Mouse (Mus musculus) kidney, postnatal 36 days (tissue): ENCODE data around the gene Plekhf1.

Experiments
- DNase-seq, 2 experiments: peaks; one replicate each; pipeline ENCODE4 v3.0.0; 2021 to 2022; ENCODE audit warnings: mixed read lengths in 2 of 2

Gene Plekhf1

DNA sequence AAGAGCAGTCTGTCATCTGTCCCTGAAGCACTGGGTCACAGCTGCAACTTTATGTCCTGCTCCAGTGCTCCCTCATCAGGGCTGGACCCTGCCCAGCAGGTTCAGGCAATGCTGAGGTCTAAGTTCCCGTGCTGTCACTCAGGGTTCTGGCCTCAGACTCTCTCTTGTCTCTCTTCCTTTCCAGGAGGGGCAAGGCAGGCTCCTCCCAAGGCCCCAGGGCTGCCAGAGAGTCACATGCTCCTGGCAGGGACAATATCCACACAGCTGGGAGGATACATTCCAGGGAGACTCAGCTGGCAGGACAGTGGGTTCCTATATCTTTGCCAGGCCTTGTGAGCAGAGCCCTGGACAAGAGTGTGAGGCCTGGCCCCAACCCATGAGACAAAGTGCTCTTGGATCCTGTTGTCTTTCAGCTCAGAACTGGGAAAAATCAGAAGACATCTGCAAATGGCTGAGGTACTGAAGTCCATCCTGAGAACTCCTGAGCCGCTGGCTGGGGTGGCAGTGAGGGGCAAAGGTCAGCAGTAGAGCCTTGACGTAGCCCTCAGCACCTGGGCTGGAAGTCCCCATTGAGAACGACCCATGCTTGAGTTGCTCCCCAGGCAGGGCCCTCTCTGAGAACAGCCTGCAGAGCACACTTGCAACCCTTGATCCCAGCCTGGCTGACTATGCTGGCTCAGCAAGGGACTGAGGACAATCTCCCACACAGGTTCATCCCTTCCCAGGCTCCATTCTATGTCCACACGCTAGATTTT, 10.2 kb downstream of the Plekhf1 start:
- DNase-seq = peak; percentile 92 to 96

DNA sequence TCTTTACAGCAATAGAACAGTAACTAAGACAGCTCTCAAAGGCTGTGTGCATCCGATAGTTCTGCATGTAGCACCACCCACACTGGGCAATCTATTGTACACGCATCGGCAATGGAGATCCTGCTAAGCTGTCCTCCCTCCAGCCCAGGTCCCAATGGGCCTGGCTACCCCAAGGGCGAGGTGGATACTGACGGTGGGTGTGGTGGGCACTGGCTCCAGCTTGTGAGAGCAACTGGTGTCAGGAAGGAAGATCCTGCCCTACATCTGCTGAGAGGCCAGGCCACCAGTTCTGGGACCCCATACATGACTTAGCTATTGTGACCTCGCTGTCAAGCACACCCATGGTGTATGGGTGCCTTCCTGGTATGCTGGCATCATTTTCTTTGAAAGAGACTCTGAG, 12.1 kb downstream of the Plekhf1 start:
- DNase-seq = no peak

DNA sequence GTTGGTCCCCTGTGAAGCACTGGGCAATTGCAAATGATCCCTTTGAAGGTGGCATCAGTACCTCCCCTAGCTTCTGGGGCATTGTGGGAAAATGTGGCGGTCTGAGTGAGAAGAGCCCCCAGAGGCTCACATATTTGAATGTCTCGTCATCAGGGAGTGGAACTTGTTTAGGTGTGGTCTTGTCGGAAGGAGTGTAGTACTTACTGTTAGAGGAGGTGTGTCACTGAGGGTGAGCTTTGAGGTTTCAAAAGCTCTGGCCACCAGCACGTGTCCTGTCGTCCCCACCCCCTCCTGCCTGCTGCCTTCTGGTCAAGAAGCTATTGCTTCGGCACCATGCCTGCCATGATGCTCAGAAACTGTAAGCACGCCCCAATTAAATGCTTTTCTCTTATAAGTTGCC, 12.5 kb downstream of the Plekhf1 start:
- DNase-seq = no peak

DNA sequence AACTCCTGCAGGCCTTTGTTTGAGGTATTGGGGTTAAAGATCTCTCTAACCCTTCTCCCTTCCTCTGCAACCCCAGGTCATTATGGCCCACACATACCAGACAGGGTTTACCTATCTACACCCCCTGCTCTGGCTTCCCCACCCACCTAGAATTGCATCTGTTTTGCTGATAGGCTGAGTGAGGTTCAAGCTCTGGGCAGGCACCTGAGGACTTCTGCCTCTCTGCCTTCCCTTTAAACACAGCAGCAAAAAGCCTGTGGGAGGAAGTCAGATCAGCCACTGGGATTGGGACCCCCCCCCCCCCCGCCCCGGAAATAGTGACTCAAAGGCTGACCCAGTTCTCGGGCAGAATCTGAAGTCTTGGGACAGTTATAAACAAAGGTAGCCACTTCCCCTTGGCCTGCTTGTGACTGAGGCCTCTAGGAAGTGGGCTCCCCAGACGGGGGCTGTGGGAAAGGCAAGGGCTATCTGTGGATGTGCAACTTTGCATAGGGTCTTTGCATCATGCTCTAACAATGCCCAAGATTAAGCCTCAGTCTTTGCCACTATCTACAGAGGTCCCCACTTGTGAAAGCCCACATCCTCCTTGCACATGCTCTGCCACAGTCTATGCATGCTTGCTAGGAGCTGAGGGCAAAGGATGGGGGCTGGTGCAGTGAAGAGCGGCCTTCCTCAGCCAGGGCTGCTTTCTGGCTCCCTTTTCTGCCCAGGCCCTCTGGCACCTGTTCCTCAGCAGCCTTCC, 13.2 kb downstream of the Plekhf1 start:
- no peak for DNase-seq

DNA sequence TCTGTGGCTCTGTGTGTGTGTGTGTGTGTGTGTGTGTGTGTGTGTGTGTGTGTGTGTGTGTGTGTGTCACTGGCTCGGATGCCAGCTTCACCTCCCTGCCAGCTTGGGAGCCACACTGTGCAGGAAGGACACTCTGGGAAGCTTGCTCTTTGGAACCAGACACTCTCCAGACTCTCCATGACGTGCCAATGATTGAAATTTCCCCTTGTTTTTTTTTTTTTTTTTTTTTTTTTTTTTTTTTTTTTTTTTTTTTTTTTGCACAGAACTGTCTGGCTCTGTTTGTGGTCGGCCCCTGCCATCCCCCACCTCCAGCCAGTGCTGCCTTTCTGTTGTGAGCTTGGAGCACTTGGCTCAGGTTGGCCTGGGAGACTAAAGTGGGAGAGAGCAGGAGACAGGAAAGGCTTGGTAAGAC, 15.2 kb downstream of the Plekhf1 start:
- peak; percentile 47 to 62 for DNase-seq

DNA sequence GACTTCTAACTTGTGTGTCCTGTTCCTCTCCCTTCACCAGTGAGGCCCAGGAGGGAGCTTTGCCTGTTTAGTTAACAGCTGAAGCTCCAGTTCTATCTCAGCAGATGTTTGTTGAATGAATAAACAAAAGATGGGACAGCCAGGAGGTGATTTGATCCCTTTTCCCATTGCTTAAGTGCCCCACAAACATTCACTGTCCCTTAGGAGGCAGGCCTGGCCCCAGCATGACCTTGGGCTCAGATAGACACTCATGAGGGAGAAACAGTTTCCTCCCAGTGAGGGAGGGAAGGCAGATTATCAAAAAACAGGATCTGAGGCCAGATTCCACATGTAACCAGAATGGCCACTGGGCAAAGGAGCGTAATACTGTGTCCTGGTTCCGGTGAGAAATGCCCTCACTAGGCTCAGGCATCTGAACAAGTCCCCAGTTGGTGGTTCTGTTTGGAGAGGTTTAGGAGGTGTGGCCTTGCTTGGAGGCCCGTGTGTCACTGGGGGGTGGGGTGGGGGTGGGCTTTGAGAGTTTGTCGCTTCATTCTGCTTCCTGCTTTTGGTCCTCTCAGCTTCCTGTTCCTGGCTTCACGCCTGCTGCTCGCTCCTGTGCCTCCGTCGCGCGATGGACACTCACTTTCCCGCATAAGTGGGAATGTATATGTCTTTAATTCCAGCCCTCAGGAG, 18.2 kb downstream of the Plekhf1 start:
- DNase-seq = no peak

DNA sequence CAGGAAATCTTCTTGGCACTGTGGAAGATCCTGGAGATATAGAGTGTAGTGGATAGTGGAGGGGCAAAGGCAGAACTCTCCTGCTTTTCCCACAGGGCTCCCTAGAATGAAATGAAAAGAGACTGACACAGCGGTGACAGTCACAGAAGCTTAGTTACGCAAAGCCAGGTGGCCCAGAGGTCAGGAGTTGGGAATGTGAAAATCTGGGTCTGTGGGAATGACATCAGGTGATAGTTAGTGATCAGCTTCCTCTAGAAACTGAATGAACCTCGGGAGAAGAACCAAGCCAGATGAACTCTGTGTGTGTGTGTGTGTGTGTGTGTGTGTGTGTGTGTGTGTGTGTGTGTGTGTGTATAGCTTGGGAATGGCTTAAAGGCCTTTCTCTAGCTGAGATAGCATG, 18.8 kb downstream of the Plekhf1 start:
- no peak for DNase-seq

DNA sequence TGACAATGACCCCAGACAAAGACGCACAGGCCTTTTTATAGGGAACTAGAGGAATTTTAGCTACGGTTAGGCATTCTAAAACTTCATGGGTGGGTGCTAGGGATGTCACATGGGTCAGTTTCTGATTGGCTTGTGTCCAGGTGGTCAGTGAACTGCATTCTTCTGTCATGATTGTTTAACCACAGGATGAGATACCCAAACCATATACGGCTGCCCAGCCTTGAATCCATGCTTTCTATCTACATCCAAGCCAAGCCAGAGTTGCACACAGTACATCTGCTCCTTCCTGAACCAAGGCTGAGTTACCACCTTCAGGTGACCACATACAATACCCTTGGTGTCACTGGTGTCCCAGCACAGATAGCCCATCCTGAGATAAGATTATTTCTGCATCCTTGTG, 21.3 kb downstream of the Plekhf1 start:
- no peak for DNase-seq

DNA sequence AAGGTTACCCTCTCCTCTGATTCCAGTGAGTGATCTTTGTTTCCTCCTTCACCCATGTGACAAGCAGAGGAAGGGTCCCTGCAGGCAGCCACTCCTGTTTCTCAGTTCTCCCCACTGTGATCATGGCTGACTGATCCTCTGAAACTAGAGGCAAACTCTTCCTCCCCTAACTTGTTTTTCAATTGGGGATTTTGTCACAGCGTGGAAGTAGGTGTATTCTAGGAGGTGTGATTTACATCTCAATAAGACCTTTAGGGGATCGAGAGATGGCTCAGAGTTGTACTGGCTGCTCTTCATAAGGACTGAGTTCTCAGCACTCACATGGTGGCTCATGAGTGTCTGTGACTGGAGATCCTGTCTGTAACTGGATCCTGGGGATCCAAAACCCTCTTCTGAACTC, 22.0 kb downstream of the Plekhf1 start:
- DNase-seq = no peak

DNA sequence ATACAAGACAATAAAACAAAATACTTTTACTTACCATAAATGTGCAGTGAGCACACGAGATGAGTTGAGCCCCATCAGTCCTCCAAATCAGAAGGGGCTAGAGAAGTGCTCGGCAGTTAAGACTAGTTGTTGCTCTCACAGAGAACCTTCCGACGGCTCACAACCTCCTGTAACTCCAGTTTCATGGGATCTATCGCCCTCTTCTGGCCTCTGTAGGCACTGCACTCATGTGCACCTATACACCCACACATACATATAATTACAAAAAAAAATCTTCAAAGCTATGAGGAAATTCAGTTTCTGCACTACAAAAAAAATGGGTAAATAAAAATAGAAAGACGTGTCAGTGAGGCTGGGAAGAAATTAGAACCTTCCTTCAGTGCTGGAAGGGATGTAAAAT, 23.5 kb downstream of the Plekhf1 start:
- no peak for DNase-seq

DNA sequence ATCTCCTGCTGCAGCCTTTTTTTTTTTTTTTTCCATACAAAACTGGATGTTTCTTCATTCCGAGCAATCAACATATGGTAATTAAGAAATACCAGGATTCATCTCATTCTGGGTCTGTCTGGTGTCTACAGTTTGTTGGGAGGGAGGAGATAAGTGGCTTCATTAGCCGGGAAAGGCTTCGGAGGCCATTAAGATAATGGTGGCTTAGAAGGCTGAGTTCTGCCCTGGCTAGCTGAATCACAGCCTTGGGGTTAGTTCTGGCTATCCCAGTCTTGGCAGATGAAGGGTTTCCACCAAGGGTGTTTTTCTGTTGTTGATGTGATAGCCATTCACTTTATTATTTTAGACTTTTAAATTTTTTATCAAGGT, 26.5 kb downstream of the Plekhf1 start:
- DNase-seq = no peak

DNA sequence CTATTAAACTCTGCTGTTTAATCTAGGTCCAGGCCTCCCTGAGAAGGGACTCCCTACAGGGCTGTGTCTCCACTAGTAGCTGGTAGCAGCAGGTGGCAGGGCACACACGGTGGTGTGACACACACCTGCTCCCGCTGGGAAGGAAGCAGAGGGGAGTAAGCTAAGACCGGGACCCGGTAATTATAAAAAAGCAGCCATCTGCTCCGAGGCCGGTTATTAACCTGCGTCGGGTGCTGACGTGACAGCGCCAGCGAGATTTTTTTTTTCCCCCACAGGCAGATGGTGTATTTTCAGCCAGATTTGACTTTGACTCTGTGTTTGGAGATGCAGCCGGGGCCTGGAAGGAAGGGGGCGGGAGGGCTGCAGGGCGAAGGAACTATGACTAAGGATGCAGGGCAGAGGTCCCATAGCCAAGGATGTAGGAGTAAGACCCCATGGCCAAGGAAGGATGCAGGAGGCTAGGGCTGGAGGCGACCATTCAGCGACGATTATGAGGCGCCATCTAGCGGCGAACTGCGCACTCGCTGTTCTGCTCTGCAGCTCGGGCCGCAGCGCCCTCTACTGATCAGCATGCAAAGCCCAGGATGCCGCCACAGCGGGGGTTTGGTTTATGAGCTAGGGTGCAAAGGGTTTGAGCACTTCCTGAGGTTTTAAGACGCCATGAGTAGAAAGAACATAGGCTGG, 27.1 kb downstream of the Plekhf1 start:
- DNase-seq = peak; percentile 77 to 94

DNA sequence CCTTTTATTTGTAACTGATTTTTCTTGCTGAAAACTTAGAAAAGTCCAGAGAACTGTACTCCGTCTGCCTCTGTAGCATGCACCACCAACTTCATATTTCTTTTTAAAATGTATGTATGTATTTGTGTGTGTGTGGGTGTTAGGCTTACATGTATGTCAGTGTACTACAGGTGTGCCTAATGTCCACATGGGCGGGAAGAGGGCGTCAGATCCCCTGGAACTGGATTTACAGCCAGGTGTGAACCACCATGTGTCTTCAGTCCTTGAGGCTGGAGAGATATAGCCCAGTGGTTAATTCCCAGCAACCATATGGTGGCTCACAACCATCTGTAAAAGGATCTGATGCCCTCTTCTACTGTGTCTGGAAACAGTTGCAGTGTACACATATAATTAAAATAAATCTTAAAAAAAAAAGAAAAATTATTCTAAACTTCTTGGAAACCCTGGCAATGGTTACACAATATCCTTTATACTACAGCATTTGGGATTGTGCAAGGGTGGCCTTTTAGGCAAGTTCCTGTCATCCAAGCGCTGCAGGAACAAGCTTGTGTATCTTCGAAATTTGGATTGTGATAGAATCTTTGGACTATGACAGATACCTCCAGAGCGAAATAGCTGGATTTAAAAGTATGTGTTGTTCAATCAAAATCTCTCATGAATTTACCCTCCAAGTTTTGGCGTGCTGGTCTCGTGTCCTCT, 27.8 kb downstream of the Plekhf1 start:
- no peak for DNase-seq

DNA sequence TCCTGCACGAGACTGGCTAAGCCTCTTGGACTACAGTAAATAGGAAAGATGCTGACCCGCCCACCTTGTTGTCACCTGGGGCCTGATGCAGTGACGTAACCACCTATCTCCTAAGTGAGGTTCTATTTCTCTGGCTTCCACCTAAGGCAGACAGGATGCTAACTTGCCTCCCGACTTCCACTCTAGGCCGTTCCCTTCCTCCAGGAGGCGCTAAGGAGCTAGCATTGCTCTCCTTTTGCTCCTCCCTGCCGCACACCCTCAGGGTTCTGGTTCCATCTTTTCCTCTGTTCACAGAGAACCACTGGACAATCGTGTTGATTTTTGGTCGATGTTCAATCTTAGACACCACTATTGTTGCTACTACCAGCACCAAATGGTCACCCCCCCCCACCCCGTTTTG, 36.2 kb downstream of the Plekhf1 start:
- peak in 1 of 2 experiments; percentile 65 for DNase-seq

DNA sequence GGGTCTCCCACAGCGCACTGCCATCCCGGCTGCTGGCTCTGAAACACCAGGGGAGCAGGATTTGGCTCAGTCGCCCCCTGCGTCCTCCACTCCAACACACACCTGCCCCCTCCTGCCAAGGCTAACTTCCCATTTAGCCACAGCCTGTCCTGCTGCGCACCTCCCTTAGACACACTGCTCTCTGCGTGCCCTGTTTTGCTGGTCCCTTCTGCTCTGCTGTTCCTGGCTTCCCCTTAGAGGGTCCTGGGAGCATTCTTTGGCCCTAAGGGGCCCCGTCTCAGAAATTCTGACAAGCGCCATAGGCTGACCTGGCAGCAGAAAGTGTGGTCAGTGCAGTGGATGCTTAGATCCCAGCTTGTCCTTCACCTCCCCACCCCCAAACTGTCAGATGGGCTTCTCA, 36.7 kb downstream of the Plekhf1 start:
- DNase-seq = no peak

DNA sequence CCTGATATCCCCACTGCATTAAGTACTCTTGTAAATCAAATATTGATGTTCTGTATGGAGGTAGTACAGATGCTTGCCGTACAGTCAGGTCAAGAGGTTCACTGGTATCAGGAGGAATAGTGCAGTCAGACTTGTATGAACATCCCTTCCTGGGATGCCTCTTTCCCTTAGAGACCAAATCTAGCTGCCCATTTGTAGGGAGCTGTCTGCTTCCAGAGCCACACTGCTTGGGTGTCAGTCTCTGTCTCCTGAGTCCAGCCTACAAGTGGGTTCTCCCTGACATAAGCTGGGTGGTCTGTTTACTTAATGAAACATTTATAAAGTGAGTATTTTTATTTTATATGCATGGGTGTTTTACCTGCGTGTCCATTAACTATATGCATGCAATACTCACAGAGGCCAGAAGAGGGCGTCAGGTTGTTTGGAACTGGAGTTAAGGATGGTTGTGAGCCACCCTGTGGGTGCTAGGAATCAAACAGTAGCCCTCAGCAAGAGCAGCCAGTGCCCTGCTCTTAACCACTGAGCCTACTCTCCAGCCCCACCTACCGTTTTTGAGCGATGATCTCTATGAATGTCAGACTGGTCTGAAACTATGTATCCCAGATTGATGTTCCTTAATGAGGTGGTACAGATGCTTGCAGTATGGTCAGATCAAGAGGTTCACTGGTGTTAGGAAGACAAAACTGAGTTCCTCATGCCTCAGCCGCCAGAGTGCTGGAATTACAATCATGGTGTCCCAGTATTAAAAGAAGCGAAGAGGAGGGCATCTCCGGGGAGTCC, 37.6 kb downstream of the Plekhf1 start:
- DNase-seq = no peak

DNA sequence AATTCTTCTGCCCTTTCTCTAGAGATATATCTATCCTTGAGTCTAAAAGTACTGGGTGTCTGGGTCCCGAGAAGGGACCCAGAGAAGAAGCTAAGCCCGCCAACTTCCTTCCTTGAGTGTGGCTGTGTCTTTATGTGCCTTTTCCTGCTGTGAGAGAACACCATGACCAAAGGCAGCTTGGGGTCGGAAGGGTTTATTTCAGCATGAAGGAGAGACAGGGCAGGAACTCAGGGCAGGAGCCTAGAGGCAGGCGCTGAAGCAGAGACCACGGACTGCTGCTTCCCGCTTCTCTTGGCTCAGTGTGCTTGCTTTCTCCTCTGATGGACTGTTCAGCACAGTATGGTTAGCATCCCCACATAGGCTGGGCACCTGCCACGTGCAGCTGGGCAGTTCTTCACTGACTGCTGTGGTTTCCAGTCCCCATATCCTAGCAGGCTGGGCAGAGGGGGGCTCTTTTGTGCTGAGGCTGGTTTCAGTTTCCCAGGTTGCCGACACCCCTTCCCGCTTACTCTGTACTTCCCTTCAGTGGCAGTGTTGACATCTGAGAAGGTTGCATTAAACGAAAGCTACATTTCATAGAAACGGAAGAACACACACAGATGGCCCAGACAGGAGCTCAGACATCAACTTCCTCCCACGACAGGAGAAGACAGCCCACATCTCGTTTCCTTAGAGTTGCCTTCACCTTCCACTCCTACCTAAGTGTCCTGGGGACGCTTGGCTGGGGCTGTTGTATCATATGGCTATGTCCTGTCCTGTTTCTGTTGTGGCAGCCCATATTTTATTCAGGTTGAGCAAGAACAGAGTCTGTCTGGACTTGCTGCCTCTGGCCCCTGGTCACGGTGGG, 38.5 kb downstream of the Plekhf1 start:
- peak; percentile 19 to 34 for DNase-seq

DNA sequence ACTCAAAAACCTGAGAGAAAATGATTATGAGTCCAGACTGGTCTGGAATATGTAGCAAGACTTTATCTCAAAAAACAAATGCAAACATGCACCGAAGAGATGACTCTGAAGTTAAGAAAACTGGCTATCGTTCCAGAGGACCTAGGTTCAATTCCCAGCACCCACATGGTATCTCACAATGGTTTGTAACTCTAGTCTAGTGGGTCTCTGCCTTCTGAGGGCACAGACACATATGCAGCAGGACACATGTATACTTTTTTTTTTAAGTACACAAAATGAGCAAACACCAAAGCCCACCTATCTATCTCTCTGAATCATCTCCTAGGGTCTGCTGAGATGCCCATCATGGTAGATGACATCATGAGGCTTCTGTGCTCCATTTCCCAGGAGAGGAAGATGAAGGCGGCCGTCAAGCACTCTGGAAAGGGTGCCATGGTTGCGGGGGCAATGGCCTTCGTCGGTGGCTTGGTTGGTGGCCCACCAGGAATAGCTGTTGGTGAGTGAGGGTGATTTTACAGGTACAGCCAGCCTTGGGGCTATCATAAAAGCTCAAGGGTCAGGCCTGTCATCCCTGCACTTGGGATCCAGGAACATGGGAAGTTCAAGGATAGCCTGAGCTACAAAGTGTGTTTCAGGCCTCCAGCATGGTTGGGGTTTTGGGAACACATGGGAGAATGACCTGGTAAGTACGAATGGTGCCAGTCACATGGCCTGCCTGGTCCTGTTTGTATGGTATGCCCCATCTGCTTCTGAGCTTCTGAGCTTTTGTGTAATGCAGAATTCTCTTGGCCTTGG, 39.3 kb downstream of the Plekhf1 start:
- no peak for DNase-seq

DNA sequence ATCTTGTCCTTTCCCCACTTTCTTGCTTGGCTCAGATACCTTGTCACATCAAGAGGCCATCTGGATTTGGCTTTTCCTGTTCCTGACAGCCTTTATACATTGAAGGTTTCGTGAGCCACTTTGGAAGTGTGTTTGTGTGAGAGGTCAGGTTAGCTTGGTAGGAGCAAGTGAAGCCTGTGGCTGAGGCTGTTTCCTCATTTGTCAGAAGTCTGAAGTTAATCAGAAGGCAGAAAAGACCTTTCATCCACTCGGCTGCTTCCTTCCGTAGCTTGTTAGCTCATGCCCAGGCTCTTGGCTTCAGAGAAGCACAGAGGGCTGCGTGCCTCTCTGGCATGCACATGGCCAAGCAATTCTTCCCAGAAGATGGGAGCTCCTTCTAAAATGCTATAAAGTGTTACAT, 40.0 kb downstream of the Plekhf1 start:
- DNase-seq = peak; percentile 18 to 26

DNA sequence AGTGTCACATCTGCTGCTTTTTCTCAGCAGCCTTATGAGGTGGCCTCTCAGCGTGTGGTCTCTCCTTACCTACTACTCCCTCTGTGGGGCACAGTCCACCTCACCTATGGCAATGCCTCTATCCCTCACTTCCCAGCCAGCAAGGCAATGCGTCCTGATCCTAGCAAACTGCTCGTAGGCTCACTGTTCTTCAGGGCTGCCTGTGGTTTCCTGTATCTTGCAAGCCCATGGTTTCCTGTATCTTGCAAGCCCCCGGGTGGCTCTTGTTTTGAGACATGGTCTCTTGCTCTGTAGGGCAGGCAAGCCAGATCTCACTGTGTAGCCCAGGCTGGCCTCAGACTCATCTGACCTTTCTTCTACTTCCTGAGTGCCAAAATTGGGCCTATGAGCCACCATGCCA, 41.0 kb downstream of the Plekhf1 start:
- DNase-seq = no peak
